Mouse (Mus musculus) 3T3-L1 (cell line): Measurements from ENCODE around the gene Nop2.

Source experiments
- DNase-seq: peaks from one replicate; pipeline ENCODE4 v3.0.0-alpha.2; 2015; ENCODE audit warnings: low read depth, low spot score

The Nop2 gene

DNA sequence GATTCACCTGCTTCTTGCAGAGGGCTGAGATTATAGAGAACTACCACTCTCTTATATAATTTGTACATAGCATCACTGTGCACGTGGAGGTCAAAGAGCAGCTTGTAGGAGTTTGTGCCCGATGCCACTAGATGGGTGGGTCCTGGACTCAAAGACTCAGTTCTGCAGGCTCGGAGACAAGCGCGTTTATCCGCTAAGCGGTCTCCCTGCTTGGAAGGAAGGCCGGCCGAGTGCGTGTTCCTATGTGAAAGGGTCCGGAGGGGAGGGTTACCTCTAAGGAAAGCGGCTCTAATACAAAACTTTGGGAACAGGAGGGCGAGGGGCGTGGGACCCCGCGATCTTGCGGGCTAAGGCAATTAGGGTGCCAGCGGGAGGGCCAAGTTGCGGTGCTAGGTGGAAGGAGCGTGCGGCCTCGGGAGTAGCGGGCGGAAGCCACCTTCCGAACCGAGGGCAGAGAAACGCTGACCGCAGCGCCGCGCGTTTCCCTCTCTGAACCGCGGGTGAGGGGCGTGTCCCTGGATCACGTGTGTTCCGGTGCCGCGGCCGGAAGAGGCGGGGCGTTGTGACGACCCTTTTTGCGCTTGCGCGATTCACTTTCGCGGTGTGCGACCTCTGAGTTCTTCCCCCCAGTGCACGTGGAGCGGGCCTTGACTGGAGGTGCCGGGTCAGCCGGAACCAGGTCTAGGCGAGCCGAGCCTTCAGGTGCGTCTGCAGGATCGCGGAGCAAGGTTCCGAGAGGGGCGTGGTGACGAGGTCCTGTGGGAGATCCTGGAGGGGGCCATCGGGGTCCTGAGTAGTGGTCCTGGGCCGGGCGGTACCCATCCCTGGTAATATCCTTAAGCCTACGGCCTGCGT is at the start of gene Nop2:
TSS of gene Nop2 (plus strand) at position 608 of the 855 bp plus-strand sequence.
- peak; percentile 97 for DNase-seq

DNA sequence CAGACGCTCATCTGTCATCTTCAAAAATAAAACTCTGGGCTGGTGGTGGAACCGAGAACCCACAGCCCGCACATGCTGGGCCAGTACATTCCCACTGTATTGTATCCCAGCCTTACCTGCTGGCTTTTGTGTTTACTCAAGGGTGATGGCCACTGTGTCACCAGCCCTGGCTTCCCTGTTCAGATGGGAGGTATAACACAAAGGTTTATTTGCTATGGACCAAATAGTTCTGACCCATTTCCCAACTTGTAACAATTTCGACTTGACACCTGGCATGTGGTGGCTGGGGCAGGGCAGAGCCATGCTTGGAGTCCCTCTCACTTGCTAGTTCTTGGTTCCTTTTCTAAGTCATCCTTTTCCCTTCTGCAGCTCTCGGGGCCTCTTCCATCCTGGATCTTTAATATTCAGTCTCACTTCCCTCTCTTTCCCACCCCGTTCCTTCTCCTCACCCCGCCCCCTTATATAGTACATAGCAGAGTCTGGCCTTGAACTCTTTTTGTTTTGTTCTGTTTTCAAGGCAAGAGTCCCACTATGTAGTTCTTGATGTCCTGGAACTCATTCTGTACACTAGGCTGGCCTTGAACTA is 48.8 kb upstream of the Nop2 start:
- no peak for DNase-seq

DNA sequence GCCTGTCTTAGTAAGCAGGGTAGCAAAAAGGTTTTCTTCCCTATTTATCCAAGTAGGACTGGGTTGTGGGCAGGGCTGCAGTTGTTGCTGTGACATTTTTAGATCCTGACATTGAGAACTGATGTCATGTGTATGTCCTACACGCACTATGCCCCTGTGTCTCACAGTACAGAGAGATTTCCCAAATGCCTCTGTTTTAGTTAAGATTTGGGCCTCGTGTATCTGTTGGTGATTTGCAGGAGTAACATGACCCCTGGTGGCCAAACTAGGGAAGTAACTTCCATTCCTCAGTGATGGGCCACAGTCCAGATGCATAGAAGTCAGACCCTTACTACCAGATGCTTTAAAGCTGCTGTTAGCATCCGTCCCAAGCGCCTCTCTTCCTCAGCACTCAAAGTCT is 47.3 kb upstream of the Nop2 start:
- DNase-seq, result peak; percentile 90

DNA sequence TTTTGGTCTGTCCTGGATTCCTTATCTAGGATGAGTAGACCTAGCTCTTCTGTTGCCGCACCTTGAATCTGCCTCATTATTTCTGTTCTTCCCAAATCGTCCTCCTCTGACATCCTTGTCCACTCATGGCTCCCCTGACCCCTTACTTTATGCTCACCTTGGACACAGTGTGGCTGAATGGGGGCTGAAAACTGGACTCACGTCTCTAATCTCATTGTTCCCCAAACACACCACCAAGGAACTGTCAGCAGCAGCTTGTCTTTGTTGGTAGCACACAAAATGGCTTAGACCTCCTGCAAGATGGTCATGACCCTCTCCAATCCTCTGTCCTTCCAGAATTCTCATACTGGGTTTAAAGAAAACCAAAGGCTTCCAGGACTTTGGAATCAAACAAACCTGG is 43.8 kb upstream of the Nop2 start:
- no peak for DNase-seq

DNA sequence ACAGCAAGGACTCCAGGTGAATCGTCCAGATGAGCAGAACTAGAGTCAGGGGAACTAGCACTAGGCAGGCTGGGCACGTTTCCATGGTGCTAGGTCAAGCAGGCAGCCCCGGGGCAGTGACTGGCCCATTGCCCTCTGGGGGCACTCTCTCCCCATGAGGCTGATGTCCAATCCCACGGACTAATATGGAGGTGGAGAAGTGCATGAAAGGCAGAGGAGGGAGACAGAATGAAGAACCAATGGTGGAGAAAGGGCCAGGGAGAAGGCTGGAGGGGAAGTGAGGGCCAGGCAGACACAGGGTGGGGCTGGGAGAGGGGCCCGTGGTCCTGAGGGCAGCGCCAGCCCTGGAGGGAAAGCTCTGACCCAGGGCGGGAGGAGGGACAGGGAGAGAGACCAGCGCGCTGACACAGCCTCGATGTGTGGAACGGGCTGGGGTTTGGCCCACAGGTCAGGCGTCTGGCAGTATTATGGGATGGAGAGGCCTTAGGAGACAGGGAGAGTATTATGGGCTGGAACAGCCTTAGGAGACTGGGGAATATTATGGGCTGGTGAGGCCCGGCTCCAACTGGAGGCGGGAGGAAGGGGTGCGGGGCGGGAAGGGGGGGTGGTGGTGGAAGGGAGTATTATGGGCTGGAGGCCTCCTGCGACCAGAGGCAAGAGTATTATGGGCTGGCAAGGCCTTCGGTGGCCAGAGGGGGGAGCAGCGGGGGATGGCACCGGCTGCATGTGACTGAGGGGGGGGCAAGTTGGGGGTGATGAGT is 43.0 kb upstream of the Nop2 start:
- DNase-seq, result peak; percentile 25

DNA sequence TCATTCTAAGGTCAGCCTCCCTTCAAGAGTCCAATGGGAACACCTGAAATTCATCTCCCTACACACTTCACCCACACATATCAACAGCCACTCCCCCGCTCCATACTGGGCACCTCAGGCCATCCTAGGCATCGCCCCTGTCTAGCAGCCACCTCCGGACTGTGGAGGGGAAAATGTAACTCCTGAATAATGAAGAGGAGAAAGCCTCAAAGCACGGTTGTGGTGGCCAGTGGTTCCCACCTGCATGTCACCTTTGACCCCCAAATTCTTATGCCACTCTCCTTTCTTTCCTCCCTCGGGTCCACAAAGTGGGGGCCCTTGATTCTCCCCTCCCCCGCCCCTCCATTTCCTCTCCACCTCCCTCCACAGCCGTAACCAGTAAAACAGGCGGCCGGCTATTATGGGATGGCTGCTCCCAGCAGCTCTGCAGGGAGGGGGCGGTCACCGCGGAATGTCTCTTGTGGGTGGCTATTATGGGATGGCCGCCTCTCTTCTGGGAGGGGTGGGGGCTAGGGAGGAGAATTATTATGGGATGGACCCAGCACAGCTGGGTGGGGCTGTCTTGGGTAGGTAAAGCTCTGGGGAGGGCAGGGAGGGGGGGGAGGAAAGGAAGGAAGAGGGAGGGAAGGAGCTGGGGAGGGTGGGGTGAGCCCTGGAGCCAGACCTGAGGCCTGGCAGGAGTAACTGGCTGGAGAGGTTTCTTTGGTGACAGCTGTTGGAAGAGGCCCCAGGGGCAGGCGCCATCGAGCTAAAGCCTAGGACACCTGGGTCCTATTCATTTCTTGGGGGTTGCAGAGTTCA is 42.0 kb upstream of the Nop2 start:
- DNase-seq, result no peak

DNA sequence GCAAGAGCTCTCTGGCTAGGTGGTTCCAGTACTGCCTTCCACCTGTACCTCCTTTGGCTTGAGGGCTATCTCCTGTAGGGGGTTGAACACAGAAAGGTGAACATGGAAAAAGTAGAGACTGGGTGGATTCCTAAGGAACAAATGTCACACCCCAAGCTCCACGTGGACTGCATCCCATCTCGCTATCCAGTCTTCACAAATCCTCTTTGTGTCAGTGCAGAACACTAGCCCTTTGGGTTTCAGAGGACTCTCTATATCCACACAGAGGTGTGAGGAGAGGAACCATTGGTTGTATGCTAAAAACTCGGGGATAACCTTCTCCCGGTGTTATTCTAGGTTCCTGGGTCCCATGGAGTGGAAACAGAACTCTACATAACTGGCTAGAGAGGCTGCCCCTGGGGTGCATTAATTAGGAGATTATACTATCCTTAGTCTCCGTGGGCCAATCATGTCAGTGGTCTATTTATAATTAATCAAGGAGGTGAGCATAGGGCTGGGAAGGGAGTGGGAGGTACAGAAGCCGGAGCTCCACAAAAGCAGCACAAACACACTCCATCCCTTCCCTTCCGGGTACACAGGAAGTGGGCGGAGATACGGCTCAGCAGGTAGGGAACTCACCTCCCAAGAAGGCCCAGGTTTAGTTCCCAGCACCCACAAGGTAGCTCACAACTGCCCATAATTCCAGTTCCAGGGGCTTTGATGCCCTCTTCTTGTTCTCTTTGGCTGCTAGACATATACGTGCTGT is 41.2 kb upstream of the Nop2 start:
- no peak for DNase-seq

DNA sequence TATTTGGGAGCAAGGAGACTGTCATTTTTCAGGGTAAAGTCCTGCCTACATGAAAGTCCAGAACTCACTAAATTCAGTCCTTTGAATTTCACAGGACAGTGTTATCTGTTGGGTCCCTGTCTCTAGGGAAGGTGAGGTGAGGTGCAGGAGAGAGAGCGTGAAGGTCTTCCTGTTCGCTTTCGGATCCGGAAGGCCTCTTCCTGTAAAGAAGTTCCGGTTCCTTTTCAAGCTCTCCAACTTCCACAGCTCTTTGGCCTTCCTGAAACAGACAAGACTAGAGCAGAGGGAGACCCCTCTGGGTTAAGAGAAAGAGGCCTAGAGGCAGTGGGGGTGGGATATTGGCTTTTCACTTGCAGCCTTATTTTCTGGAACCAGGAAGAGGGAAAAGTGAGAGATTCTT is 39.3 kb upstream of the Nop2 start:
- no peak for DNase-seq

DNA sequence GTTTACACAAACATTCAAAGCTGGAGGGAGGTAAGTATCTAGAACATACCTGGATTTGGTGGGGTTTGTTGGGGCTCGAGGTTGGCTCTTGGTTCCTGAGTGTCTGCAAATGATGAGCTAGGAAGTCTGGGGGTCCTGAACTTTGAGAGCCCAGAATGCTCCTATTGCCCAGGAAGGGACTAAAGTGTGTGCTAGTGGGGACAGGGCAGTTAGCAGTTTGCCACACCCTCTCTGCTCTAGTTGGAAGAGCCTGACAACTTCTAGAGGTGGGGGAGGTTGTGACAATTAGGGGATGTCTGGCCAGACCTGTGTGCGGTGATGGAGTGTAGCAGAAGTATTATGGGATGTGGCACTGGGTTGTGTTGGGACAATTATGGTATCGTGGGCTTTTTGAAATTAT is 36.9 kb upstream of the Nop2 start:
- no peak for DNase-seq

DNA sequence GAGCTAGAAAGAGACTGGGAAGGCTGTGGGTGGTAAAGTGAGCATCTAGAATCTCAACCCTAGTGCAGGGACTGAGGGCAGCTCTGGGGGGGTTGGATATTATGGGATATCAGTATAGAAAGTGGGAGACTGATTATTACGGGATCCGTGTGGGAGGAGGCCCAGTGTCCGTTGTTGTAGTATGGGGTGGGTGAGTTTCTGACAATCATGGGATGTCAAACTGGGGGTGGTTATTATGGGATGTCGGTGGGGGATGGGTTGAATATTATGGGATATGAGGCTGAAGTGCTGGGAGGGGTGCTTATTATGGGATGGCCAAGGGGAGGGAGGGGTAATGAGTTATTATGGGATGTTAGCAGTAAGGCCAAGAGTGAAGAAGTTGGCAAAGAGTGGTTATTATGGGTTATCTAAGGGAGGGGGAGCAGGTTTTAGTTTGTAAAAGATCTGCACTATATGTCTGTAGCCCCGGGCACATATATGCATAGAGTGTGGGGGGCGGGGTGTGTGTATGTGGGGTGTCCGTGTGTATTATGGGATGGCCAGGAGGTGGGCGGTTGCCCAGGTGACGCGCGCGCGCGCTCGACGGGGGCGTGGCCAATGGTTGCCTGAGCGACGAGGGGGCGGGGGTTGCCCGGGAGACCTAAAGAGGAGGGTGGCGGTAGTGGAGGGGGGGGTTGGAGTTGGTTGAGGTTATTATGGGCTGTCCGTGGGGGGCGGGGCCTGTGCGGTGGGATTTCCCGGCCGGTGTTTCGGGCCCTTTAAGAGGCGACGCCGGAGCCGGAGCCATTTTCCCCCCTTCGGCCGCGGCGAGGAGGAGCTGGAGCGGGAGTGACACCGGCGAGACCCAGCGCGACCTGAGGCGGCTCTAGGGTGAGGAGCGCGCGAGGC is 36.1 kb upstream of the Nop2 start, which contains the start of gene Chd4:
TSS of gene Chd4 (plus strand) at position 591 of the 888 bp plus-strand sequence.
- peak; percentile 93 for DNase-seq

DNA sequence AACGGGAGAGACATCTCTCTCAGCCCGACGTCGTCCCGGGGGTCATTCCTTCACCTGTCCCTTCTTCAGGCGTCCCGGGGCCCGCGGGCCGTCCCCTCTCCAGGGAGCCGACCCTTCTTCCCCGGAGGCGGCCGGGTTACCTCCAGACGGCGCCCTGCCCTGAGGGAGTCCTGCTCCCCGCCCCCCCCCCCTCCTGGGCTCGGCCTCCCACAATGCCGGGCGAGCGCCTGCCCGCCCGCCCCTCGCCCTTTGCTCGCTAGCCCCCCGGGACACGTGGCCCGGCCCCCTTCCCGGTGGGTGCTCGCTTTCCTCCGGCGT is 35.5 kb upstream of the Nop2 start:
- DNase-seq, result no peak

DNA sequence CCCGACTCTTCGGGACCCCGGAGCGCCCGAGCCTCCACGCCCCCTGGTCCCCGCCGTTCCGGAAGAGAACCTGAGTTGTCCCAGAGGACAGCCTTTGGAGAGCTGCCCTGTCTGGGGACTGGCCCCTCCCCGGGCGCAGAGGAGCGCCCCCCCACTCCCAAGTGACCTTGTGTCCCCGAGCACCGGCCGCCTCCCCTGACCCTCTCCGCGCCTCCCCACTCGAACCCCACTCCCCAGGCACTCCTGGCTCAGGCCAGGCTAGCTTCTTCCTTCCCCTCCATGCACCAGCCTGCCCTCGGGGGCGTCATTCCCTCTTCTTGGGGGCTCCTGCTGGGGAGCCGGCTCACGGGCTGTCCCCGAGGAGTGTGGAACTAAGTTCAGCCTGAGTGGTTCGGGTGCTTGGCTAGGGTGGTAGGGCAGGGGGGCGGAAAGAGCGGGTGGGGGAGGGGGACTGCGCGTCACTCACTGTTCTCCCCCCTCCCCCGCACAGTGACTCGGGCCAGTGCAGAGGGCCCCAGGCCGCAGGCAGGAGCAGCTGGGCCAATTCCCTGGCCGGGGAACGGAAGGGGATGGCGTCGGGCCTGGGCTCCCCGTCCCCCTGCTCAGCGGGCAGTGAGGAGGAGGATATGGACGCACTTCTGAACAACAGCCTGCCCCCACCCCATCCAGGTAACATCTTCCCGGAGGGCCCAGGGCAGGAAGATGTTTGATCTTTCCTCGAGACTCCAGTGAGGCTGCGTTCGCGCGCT is 34.9 kb upstream of the Nop2 start:
- peak; percentile 57 for DNase-seq

DNA sequence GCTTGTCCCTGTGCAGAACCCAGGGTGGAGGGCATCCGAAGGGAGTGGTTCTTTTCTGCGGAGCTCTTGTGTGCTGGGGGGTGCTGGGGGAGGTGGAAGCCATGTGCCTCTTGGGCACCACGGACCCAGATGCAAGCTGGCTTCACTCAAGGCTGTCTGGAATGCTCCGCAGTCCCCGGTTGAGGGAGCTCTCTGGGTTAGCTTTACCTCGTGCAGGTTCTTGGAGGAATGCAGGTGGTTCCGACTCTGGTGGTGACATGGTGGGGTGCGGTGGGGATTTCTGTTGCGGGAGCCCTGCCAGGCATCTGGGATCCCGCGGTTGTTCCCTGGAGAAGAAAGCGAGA is 34.4 kb upstream of the Nop2 start:
- peak; percentile 44 for DNase-seq

DNA sequence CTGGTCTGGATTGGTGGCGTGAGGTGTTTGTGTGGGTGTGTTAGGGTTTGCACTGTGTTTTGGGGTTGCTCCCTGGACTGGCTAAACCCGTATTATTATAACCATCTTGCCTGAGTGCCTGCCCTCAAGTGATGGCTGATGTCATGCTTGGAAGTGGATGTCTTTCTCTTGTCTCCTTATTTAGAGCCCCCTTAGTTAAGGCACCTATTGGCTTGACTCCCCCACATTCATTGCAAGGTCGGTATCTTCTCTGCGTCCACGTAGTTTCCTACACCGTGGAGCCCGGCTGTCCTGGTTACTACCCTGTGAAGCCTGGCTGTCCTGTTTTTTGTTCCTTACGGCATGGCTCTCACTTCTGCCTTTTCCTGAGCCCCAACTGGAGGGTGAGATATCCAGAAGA is 33.8 kb upstream of the Nop2 start:
- no peak for DNase-seq

DNA sequence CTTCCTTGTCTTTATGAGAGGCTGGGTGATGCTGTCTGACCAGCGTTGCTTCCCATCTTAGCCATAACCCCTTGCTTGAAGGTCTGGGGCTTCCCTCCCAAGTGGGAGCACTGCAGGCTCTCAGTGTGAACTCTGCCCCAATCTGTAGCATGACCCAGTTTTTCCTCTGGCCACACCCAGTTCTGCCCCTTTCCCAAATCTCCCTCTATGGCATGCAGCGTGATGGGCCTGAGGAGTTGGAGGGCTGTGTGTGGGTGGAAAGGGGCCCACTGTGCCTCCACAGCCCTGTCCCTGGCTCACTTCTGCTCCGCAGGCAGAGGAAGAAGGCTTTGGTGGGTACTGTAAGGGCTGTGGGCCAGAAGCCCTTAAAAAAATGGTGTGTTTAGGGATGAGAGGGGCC is 33.2 kb upstream of the Nop2 start:
- DNase-seq, result no peak

DNA sequence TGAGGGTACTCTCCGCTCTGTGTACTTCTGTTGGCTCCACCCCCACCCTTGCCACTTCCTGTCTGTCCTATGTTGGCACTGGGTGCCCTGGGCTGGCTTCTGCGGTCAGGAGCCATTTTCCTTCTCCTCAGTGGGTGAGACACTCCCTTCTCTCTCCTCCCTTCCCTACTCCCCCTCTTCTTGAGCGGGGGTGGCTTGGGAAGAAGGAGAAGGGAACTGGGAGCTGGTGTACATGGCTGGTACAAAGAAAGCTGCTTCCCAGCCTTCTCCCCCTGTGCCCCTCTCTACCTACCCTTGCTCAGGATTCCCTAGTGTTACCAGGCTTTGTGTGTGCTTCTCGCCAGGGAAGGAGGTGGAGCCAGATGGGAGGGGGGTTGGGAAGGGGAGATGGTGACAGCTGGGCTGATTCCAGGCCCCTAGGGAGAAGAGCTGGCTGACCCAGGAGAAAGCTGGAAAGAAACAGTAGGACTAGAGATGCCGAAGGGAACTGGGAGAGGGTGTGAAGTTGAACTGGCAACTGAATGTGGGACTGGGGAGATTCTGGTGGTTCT is 32.2 kb upstream of the Nop2 start:
- DNase-seq, result peak; percentile 51

DNA sequence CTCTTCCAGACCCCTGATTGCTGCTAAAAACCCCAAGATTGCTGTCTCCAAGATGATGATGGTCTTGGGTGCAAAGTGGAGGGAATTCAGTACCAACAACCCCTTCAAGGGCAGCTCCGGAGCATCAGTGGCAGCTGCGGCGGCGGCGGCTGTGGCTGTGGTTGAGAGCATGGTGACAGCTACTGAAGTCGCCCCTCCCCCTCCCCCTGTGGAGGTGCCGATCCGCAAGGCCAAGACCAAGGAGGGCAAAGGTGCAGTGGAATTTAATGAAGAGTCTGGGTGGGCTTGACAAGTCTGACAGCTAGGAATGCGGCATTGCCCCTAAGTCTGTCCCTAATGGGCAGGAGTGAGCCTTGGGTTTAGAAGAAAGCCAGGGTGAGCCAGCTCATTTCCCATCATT is 30.3 kb upstream of the Nop2 start:
- DNase-seq, result no peak

DNA sequence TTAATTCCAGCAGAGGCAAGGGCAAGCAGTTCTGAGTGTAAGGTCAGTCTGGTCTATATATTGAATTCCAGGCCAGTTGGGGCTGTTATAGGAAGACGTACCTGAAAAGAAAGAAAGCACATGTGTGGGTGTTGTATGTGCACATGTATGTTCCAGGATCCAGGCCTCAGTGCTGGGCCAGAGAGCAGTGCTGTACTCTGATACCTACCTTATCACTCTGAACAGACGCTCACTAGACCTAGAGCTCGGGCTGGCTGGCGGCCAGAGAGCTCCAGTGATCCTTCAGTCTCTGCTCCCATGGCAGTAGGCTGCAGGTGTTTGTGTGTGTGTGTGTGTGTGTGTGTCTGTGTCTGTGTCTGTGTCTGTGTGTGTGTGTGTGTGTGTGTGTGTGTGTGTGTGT is 27.5 kb upstream of the Nop2 start:
- no peak for DNase-seq

DNA sequence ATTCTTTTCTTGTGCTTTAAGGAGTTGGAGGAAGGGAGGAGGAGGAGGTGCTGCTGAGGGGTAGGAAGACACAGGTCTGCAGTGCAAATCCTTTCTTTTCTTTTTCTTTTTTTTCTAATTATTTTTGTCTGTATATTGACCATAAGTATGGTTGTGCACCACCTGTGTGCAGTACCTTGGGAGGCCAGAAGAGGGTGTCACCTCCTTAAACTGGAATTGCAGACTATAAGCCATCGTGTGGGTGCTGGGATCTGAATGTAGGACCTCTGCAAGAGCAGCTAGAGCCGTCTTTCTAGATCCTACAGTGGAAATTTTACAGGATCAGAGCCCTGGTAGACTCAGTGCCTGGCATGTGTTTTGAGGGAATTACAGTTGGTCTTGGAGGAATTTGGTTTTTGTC is 24.0 kb upstream of the Nop2 start:
- peak; percentile 47 for DNase-seq
